Mouse (Mus musculus): ENCODE data around the gene Tstd3.
"Not testable (repeated sequence)": the region's sequence is repeated elsewhere in the genome, so short reads cannot be mapped to it uniquely, and the experiment has no call there.

Gene Tstd3

DNA sequence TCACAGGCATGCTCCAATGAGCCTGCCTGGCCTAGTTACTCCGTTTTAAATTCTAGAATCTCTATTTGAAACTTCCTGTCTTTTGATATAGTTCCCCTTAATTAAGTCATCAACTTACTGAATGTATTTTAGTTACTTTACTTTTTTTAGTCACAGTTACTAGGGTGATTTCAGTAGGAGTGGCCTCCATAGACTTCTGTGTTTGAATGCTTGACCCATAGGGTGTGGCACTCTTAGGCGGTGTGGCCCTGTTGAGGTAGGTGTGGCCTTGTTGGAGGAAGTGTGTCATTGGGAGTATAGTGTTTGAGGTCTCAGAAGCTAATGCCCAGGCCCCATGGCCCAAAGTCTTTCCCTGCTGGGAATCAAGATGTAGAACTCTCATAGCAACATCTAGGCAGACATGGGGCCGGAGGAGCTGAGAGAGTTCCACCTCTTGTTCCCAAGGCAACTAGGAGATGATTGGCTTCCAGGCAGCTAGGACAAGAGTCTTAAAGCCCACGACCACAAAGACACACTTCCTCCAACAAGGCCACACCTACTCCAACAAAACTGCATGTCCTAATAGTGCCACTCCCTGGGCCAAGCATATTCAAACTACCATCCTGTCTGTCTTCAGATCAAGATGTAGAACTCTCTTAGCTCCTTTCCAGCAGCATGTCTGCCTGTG is 11.8 kb downstream of the Tstd3 start:
- intact Hi-C loops (cut with DNase I) = no loop called here

DNA sequence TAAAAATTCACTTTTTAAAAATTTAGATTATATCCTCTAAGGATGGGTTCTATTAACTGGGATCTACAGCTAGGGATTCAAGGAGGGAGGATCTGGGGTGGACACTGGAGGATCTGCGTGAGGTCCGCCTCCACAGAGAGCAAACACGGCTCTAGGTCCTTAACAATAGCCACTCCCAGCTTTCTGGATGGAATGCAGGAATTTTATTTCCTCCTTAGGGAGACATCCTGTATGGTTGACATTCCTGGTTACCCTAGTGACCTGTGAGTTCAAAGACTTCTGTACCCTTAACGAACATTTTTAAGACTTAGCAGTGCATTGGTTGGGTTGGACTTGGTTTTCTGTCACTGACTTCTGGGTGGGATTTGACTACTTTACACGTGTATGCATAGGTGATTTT is 21.3 kb downstream of the Tstd3 start:
- intact Hi-C loops (cut with DNase I) = no loop called here

DNA sequence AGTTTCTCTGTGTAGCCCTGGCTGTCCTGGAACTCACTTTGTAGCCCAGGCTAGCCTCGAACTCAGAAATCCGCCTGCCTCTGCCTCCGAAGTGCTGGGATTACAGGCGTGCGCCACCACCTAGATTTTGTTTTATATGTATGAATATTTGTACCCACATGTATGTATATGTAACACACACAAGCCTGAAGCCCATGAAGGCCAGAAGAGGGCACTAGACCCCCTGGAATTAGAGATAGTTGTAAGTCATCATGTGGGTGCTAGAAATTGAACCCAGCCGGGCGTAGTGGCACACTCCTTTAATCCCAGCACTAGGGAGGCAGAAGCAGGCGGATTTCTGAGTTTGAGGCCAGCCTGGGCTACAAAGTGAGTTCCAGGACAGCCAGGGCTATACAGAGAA is 22.9 kb downstream of the Tstd3 start:
- intact Hi-C loops (cut with DNase I) = not testable (repeated sequence)

DNA sequence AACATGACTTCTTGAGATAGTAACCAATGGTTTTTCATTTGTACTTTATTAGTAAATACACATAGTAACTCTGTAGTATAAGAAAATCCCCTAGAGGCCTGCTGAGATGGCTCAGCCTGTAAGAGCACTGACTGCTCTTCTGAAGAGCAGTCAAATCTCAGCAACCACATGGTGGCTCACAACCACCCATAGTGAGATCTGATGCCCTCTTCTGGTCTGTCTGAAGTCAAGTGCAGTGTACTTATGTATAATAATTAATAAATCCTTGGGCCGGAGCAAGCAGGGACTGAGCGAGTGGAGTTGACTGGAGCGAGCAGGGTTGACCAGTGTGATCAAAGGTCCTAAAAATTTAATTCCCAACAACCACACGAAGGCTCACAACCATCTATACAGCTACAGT is 27.8 kb downstream of the Tstd3 start:
- intact Hi-C loops (cut with DNase I) = no loop called here

DNA sequence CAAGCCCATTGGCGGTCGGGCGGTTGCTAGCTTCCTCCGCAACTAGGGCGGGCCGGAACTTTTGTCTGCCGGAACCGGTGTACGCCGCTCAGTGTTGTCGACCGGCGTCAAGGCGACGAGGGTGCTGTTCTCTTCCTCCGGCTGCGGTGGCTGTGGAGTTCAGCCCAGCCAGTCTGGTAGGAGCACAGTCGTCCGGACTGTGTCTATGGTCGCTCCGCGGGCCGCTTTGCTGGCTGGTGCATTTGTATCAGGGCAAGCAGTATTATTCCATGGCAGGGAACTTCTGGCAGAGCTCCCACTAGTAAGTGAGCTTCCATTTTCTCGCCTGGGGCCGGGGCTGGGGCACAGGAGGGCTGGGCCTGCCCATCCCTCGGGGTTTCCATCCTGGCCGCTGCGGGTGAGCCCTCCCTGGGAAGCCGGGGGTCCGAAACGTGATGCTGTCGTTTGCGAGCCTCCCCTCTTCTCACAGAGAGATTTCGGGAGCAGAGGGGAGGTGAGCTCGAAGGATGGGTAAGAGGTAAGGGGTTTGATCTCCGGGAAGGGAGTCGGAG is 39.3 kb downstream of the Tstd3 start, which contains the start of gene Ccnc:
Gene Ccnc, plus strand, starts transcription at position 87 of the 551 bp plus-strand sequence.
- intact Hi-C loops (cut with DNase I) = loop anchor here (10.0 kb wide), 1 partner anchor 87 kb away; no protein-coding TSS in a partner anchor

DNA sequence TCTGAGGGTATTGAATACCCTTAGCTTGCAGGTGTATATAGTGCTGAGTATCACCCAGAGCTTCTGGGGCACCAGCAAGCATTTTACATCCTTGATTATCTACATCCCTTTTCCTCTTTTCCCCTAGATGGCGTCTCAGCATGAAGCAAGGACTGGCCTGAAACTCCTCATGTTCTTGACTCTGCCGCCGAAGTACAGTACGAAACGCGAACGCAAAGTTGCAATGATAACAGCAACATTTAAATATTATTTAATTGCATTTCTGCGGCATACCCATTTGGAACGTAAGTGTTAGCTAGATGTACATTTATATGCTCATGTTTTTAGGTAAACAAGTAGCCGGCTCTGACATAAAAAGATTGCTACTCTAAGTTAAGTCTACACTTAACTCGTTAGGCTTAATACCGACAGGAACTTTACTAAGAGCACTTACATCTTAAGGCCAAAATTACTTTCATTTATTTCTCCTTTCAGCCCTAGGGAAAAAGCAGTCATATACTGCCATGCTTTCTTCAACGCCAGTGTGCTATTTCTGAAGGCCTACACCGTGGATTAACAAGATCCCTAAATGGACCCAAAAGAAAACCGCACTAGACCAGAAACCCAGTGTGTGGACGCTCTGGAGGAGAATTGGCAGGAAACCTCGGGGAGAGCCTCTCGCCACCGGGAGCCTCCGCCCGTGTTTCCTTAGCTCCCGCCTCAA is 39.9 kb downstream of the Tstd3 start:
- intact Hi-C loops (cut with DNase I) = loop anchor here (10.0 kb wide), 1 partner anchor 88 kb away; no protein-coding TSS in a partner anchor

DNA sequence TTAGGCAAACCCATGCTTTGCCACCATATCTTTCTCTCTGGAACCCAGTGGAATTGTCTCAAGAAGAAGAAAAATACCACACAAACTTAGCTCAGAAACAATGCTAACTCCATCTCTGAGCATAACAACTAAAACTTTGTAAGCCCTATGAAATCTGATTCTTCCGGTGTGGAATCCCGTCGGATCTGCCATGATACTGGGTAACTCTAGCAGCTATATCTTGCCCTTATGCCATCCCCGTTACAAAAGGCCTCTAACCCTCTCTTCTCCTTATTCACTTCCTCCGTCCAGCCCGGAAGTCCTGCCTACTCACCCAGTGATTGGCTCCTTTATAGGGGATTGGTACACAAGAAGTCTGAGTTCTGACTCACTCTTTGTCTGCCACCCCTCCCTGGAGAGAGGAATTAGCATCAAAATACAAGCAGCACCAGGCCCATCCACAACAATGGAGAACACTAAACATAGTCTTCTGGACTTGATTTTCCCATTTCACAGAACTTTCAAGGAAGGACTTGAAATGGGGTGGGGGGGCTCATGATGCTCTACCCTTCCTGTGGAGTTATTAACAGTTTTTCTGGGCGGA is 44.2 kb downstream of the Tstd3 start:
- intact Hi-C loops (cut with DNase I) = loop anchor here (10.0 kb wide), 1 partner anchor 92 kb away; no protein-coding TSS in a partner anchor

DNA sequence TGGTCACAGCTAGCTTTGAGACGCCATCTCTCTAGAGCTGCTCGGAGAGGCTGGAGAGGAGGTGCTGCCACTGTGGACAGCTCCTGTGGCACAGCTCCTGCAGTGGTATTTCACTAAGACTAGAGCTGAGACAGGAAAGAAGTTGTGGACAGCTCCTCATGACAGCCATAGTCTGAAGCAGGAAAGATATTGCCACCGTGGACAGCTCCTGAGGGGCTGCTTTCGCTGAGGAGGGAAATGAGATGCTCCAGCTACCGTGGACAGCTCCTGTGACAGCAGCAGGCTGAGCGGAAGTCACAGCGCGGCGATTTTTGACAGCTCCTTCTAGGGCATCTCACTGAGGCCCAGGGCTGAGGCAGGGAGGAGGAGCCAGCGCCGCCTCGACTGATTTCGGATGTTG is 54.9 kb downstream of the Tstd3 start:
- intact Hi-C loops (cut with DNase I) = no loop called here

Measured in adrenal gland (tissue).